Mouse (Mus musculus): ENCODE measurements around the gene Ntm. TPM values are rescaled to one million over a fixed set of nuclear protein-coding genes. Genes with fewer than 3 reads are reported as not detected.

Ntm gene
- polyA plus RNA-seq, 2 experiments, result 23.9 to 32.4 TPM

DNA sequence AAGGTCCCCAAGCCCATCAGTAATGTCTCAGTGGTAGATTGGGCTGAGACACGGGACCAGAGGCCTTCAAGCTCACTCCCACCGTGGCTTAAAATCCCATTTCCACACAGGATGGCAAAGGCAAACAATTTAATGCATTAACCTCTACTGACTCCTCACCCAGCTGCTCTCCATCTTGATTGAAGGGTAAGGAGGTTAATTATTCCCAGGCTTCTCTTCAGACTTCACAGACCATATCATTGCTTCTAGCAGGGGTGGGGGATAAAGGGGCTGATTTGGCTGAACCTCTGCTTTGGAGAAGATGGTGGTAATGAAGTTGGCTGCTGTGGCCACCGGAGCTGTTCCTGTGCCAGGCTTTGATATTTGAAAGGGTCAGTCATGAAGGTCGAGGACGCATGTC, 754.8 kb downstream of the Ntm start:
- H3K9me3 ChIP-seq (ENCODE audit: control insufficient read depth, low read length), result no peaks in the 10 kb centered on the region
- WGBS, result 43% methylated on average over 5 of the region's 5 CpGs
- no peak overlapping the region for H3K9ac ChIP-seq (ENCODE audit: low read depth, low read length, severe bottlenecking)
- no peak for DNase-seq (ENCODE audit: low spot score)
- ATAC-seq (ENCODE audit: low FRiP score, low read depth), result no peak
- H3K27me3 ChIP-seq (ENCODE audit: control insufficient read depth, insufficient read depth, low read length), result peaks cover 16% of the 10 kb centered on the region; the same call in 1 of the 2 replicates
- TF ChIP-seq POLR2A (IDR thresholded peaks at IDR 0.05; ENCODE audit: borderline replicate concordance, extremely low read depth, insufficient read depth, insufficient read length), result no peak
- no peaks in the 10 kb centered on the region for H3K36me3 ChIP-seq (ENCODE audit: control insufficient read depth, insufficient read depth, low read length)
- no peak overlapping the region for H3K27ac ChIP-seq (replicated peaks; ENCODE audit: low read depth, low read length)
- H3K4me3 ChIP-seq (replicated peaks; ENCODE audit: low read length), result no peak overlapping the region
- no peak overlapping the region for H3K4me2 ChIP-seq (replicated peaks; ENCODE audit: low read depth, low read length, severe bottlenecking)
- H3K4me1 ChIP-seq (ENCODE audit: control insufficient read depth, insufficient read depth, low read length), result no peaks in the 10 kb centered on the region

GRCm38 (mm10) chr9:29205680-29206079, 757.3 kb downstream of the Ntm start:
- ATAC-seq (ENCODE audit: low FRiP score, low read depth) (no peak; the same call in 1 of the 2 replicates), DNase-seq (ENCODE audit: low spot score) (no peak)
- Histone ChIP-seq H3K4me1 (ENCODE audit: control insufficient read depth, insufficient read depth, low read length) (peaks cover 11% of the 10 kb centered on the region), H3K9ac (ENCODE audit: low read depth, low read length, severe bottlenecking) (no peak overlapping the region), H3K27ac (replicated peaks; ENCODE audit: low read depth, low read length) (no peak overlapping the region), H3K27me3 (ENCODE audit: control insufficient read depth, insufficient read depth, low read length) (peaks cover 16% of the 10 kb centered on the region; the same call in 1 of the 2 replicates), H3K9me3 (ENCODE audit: control insufficient read depth, low read length) (no peaks in the 10 kb centered on the region), H3K4me2 (replicated peaks; ENCODE audit: low read depth, low read length, severe bottlenecking) (no peak overlapping the region), H3K36me3 (ENCODE audit: control insufficient read depth, insufficient read depth, low read length) (no peaks in the 10 kb centered on the region), H3K4me3 (replicated peaks; ENCODE audit: low read length) (no peak overlapping the region)
- 61% methylated on average over 4 of the region's 4 CpGs for WGBS
- TF ChIP-seq POLR2A (IDR thresholded peaks at IDR 0.05; ENCODE audit: borderline replicate concordance, extremely low read depth, insufficient read depth, insufficient read length), result no peak

DNA sequence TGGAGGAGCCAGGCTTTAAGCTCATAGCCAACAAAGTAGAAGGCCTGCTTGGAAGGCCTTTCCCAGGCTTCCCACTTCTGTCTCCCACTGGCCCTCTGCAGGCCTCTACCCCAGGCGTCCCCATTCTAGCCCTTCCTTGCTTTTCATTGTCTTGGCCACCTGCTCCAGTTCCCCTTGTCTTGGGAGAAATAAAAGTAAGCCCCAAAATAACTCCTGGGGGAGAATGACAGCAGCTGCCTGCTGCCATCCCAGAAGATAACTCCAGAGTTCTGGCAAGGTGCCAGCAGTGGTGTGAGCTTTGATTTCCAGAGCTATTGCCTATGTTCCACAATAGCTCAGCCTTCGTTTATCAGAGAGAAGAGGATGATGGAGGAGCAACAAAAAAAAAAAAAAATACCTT, 760.7 kb downstream of the Ntm start:
- ATAC-seq (ENCODE audit: low FRiP score, low read depth), result 0 out of 2 replicates have a peak, but pooled peaks have one; percentile 41
- Histone ChIP-seq H3K27me3 (ENCODE audit: control insufficient read depth, insufficient read depth, low read length) (peaks cover 15% of the 10 kb centered on the region; the same call in 1 of the 2 replicates), H3K27ac (replicated peaks; ENCODE audit: low read depth, low read length) (no peak overlapping the region), H3K36me3 (ENCODE audit: control insufficient read depth, insufficient read depth, low read length) (no peaks in the 10 kb centered on the region), H3K4me1 (ENCODE audit: control insufficient read depth, insufficient read depth, low read length) (peaks cover 11% of the 10 kb centered on the region), H3K9ac (ENCODE audit: low read depth, low read length, severe bottlenecking) (no peak overlapping the region), H3K4me2 (replicated peaks; ENCODE audit: low read depth, low read length, severe bottlenecking) (no peak overlapping the region), H3K9me3 (ENCODE audit: control insufficient read depth, low read length) (no peaks in the 10 kb centered on the region), H3K4me3 (replicated peaks; ENCODE audit: low read length) (no peak overlapping the region)
- no peak for DNase-seq (ENCODE audit: low spot score)
- no peak for TF ChIP-seq POLR2A (IDR thresholded peaks at IDR 0.05; ENCODE audit: borderline replicate concordance, extremely low read depth, insufficient read depth, insufficient read length)
- 29% methylated on average over 2 of the region's 2 CpGs for WGBS

DNA sequence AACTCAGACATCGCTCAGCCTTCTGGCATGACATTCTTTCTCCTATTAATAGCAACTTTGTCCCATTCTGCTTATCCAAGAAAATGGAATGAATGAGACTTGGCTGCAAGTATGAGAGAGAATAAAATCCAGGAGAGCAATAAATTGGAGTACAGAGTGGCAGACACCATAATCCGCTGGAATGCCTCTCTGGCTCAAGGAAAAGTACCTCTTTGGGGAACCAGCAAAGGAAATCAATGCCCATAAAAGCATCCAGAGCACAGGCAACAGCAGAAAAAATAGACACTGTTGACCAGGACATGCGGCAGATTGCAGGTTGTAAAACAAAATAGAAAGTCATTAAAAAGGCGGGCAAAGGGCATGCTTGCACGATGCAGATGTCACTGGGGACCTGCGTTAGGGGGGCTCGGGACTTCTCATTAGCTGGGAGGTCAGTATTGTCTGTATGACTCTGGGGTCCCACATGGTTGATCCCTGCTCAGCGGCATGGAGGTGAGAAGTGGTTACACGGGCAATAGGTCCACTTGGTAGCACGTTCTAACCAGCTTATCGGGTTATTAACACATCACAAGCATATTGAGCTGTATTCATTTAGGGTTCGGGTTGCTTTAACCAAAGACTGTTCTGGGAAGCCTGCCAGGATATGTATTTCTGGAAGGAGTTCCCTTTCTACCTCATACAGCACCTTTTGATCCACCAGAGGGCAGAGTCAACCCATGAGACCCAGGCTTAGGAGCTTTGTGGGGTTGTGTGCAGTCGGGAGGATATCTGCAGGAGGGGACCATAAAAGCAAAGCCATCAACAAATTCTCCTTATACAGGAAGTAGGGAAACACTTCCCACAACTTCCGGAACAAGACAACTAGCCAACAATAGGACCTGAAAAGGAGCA, 761.5 kb downstream of the Ntm start:
- Histone ChIP-seq H3K9me3 (ENCODE audit: control insufficient read depth, low read length) (no peaks in the 10 kb centered on the region), H3K27me3 (ENCODE audit: control insufficient read depth, insufficient read depth, low read length) (peaks cover 15% of the 10 kb centered on the region; the same call in 1 of the 2 replicates), H3K4me3 (replicated peaks; ENCODE audit: low read length) (peak overlapping the region; percentile 7; the same call in 1 of the 2 replicates), H3K27ac (replicated peaks; ENCODE audit: low read depth, low read length) (no peak overlapping the region), H3K9ac (ENCODE audit: low read depth, low read length, severe bottlenecking) (no peak overlapping the region), H3K4me1 (ENCODE audit: control insufficient read depth, insufficient read depth, low read length) (peaks cover 11% of the 10 kb centered on the region), H3K4me2 (replicated peaks; ENCODE audit: low read depth, low read length, severe bottlenecking) (peak overlapping the region; percentile 26), H3K36me3 (ENCODE audit: control insufficient read depth, insufficient read depth, low read length) (no peaks in the 10 kb centered on the region)
- 15% methylated on average over 14 of the region's 14 CpGs for WGBS
- no peak for TF ChIP-seq POLR2A (IDR thresholded peaks at IDR 0.05; ENCODE audit: borderline replicate concordance, extremely low read depth, insufficient read depth, insufficient read length)
- peak; percentile 88 for DNase-seq (ENCODE audit: low spot score)
- peak; percentile 70 for ATAC-seq (ENCODE audit: low FRiP score, low read depth)

GRCm38 (mm10) chr9:29197046-29197445, 765.9 kb downstream of the Ntm start:
- TF ChIP-seq POLR2A (IDR thresholded peaks at IDR 0.05; ENCODE audit: borderline replicate concordance, extremely low read depth, insufficient read depth, insufficient read length), result no peak
- no peaks in the 10 kb centered on the region for H3K9me3 ChIP-seq (ENCODE audit: control insufficient read depth, low read length)
- WGBS, result 89% methylated on average over 3 of the region's 3 CpGs
- H3K27me3 ChIP-seq (ENCODE audit: control insufficient read depth, insufficient read depth, low read length), result peaks cover 4% of the 10 kb centered on the region; the same call in 1 of the 2 replicates
- H3K4me1 ChIP-seq (ENCODE audit: control insufficient read depth, insufficient read depth, low read length), result peaks cover 8% of the 10 kb centered on the region
- DNase-seq (ENCODE audit: low spot score) (no peak), ATAC-seq (ENCODE audit: low FRiP score, low read depth) (no peak)
- H3K9ac ChIP-seq (ENCODE audit: low read depth, low read length, severe bottlenecking), result no peak overlapping the region
- H3K36me3 ChIP-seq (ENCODE audit: control insufficient read depth, insufficient read depth, low read length), result no peaks in the 10 kb centered on the region
- no peak overlapping the region for H3K27ac ChIP-seq (replicated peaks; ENCODE audit: low read depth, low read length)
- H3K4me2 ChIP-seq (replicated peaks; ENCODE audit: low read depth, low read length, severe bottlenecking), result no peak overlapping the region
- H3K4me3 ChIP-seq (replicated peaks; ENCODE audit: low read length), result no peak overlapping the region
